Mouse (Mus musculus) midbrain, embryonic 15.5 days (tissue): Measurements from ENCODE around the gene Slc9b1. TPM values are rescaled to one million over a fixed set of nuclear protein-coding genes. Genes with fewer than 3 reads are reported as not detected.

Source experiments
- ATAC-seq: fragments of 200-750 bp; cut with Nextera tagmentation; replicated peaks from 2 replicates; pipeline ENCODE4 v1.8.0; 2017; ENCODE audit warnings: moderate TSS enrichment
- H3K27ac ChIP-seq: fragments of 300-500 bp; sonication (generic); 2 replicates; pipeline ENCODE4 v1.5.1; 2015; ENCODE audit warnings: mild to moderate bottlenecking, inconsistent platforms
- H3K27me3 ChIP-seq: fragments of 300-500 bp; sonication (generic); replicated peaks from 2 replicates; pipeline ENCODE4 v1.6.1; 2015; ENCODE audit warnings: inconsistent platforms
- H3K36me3 ChIP-seq: fragments of 300-500 bp; sonication (generic); replicated peaks from 2 replicates; pipeline ENCODE4 v1.6.1; 2015; ENCODE audit warnings: inconsistent platforms
- H3K4me1 ChIP-seq: fragments of 300-500 bp; sonication (generic); 2 replicates; pipeline ENCODE4 v1.6.1; 2015; ENCODE audit warnings: inconsistent platforms
- H3K4me2 ChIP-seq: fragments of 300-500 bp; sonication (generic); 2 replicates; pipeline ENCODE4 v1.6.1; 2015; ENCODE audit warnings: inconsistent platforms, mild to moderate bottlenecking, moderate library complexity
- H3K4me3 ChIP-seq: fragments of 300-500 bp; sonication (generic); 2 replicates; pipeline ENCODE4 v1.5.1; 2015; ENCODE audit warnings: mild to moderate bottlenecking, inconsistent platforms
- H3K9ac ChIP-seq: fragments of 300-500 bp; sonication (generic); 2 replicates; pipeline ENCODE4 v1.6.1; 2015; ENCODE audit warnings: mild to moderate bottlenecking, inconsistent platforms
- H3K9me3 ChIP-seq: fragments of 300-500 bp; sonication (generic); 2 replicates; pipeline ENCODE4 v1.6.1; 2016; ENCODE audit warnings: inconsistent platforms
- WGBS: fragments of 180-500 bp; shearing (Covaris S2); methylation state at CpG from one replicate; pipeline ENCODE4 v1.1.7; 2015; ENCODE audit warnings: mixed read lengths; 5-methylcytosine and 5-hydroxymethylcytosine counted together
- polyA plus RNA-seq: library from polyadenylated mRNA; unstranded; fragments of >200 nt; fragmentation: Nextera tagmentation; extraction: Ambion mirVana; gene quantifications from 2 replicates; pipeline ENCODE4 v1.2.1, GENCODE M21; 2015

The Slc9b1 gene
- 0.56 TPM in 1 of 2 replicates, not detected in the other for polyA plus RNA-seq

- no peak within 1 kb of the TSS for H3K4me3 ChIP-seq
- 83% methylated on average over 14 of the region's 14 CpGs for WGBS
- H3K27ac ChIP-seq, result no peak within 1 kb of the TSS
- H3K36me3 ChIP-seq, result no peaks in the 10 kb centered on the region
- H3K27me3 ChIP-seq, result no peaks in the 10 kb centered on the region
- H3K4me1 ChIP-seq, result no peaks in the 10 kb centered on the region
- no peaks in the 10 kb centered on the region for H3K9me3 ChIP-seq
- no peak within 1 kb of the TSS for H3K9ac ChIP-seq
- no peak for ATAC-seq
- no peak within 1 kb of the TSS for H3K4me2 ChIP-seq
Observed at GRCm38 (mm10) chr3:135347739-135348264, at the start of gene Slc9b1. Gene Slc9b1, plus strand, starts transcription at chr3:135348029.

GRCm38 (mm10) chr3:135298560-135298959 lies 49.3 kb upstream of the Slc9b1 start:
- Histone ChIP-seq H3K36me3 (no peaks in the 10 kb centered on the region), H3K9ac (no peak overlapping the region), H3K4me1 (no peaks in the 10 kb centered on the region), H3K27ac (no peak overlapping the region), H3K9me3 (no peaks in the 10 kb centered on the region), H3K27me3 (no peaks in the 10 kb centered on the region), H3K4me3 (no peak overlapping the region), H3K4me2 (no peak overlapping the region)
- ATAC-seq, result no peak
- 90% methylated on average over 3 of the region's 3 CpGs for WGBS

- no peak for ATAC-seq
- 0 out of 2 replicates have a peak, but pooled peaks cover 3% of the 10 kb centered on the region for H3K4me1 ChIP-seq
- no peaks in the 10 kb centered on the region for H3K36me3 ChIP-seq
- no peaks in the 10 kb centered on the region for H3K27me3 ChIP-seq
- H3K4me3 ChIP-seq, result no peak overlapping the region
- no peak overlapping the region for H3K4me2 ChIP-seq
- H3K9ac ChIP-seq, result no peak overlapping the region
- H3K9me3 ChIP-seq, result no peaks in the 10 kb centered on the region
- WGBS, result 66% methylated on average over 6 of the region's 6 CpGs
- no peak overlapping the region for H3K27ac ChIP-seq
Observed at GRCm38 (mm10) chr3:135300081-135300480, 47.7 kb upstream of the Slc9b1 start.

- Histone ChIP-seq H3K4me2 (no peak overlapping the region), H3K4me3 (no peak overlapping the region), H3K27ac (no peak overlapping the region), H3K27me3 (0 out of 2 replicates have a peak, but pooled peaks cover 6% of the 10 kb centered on the region), H3K36me3 (no peaks in the 10 kb centered on the region), H3K4me1 (peaks cover 8% of the 10 kb centered on the region), H3K9me3 (no peaks in the 10 kb centered on the region), H3K9ac (no peak overlapping the region)
- ATAC-seq, result no peak
- WGBS, result 13% methylated on average over 6 of the region's 6 CpGs
Observed at GRCm38 (mm10) chr3:135304060-135304459, 43.8 kb upstream of the Slc9b1 start.

- ATAC-seq, result no peak
- peaks cover 8% of the 10 kb centered on the region for H3K4me1 ChIP-seq
Observed at GRCm38 (mm10) chr3:135304566-135304965, 43.3 kb upstream of the Slc9b1 start.

GRCm38 (mm10) chr3:135307411-135308259 lies 40.2 kb upstream of the Slc9b1 start, which contains the start of gene Slc9b2:
Gene Slc9b2, plus strand, starts transcription at chr3:135307700.
- peak within 1 kb of the TSS; percentile 53 for H3K4me2 ChIP-seq
- H3K9me3 ChIP-seq, result no peaks in the 10 kb centered on the region
- peak within 1 kb of the TSS; percentile 28 for H3K4me3 ChIP-seq
- peaks cover 8% of the 10 kb centered on the region for H3K4me1 ChIP-seq
- peak; percentile 89 for ATAC-seq
- no peak within 1 kb of the TSS for H3K27ac ChIP-seq
- 0 out of 2 replicates have a peak, but pooled peaks cover 6% of the 10 kb centered on the region for H3K27me3 ChIP-seq
- H3K9ac ChIP-seq, result 0 out of 2 replicates have a peak within 1 kb of the TSS, but pooled peaks have one; percentile 0
- WGBS, result 14% methylated on average over 25 of the region's 28 CpGs
- H3K36me3 ChIP-seq, result no peaks in the 10 kb centered on the region

More at GRCm38 (mm10) chr3:135304566-135304965, 43.3 kb upstream of the Slc9b1 start:
- 7% methylated on average over 9 of the region's 9 CpGs for WGBS
- Histone ChIP-seq H3K9me3 (no peaks in the 10 kb centered on the region), H3K9ac (no peak overlapping the region), H3K4me3 (no peak overlapping the region), H3K27ac (no peak overlapping the region), H3K4me2 (no peak overlapping the region), H3K27me3 (0 out of 2 replicates have a peak, but pooled peaks cover 6% of the 10 kb centered on the region), H3K36me3 (no peaks in the 10 kb centered on the region)

GRCm38 (mm10) chr3:135312916-135313491 lies 34.8 kb upstream of the Slc9b1 start:
- no peak for ATAC-seq
- H3K4me3 ChIP-seq, result no peak overlapping the region
- 8% methylated on average over 2 of the region's 2 CpGs for WGBS

GRCm38 (mm10) chr3:135313727-135314126 lies 34.1 kb upstream of the Slc9b1 start:
- H3K4me3 ChIP-seq, result no peak overlapping the region
- peak; percentile 60 for ATAC-seq
- H3K9me3 ChIP-seq, result no peaks in the 10 kb centered on the region
- H3K27me3 ChIP-seq, result no peaks in the 10 kb centered on the region
- no peaks in the 10 kb centered on the region for H3K4me1 ChIP-seq
- 26% methylated on average over 2 of the region's 2 CpGs for WGBS
- no peaks in the 10 kb centered on the region for H3K36me3 ChIP-seq
- no peak overlapping the region for H3K27ac ChIP-seq
- no peak overlapping the region for H3K4me2 ChIP-seq
- no peak overlapping the region for H3K9ac ChIP-seq

More at GRCm38 (mm10) chr3:135312916-135313491, 34.8 kb upstream of the Slc9b1 start:
- 0 out of 2 replicates have a peak, but pooled peaks cover 3% of the 10 kb centered on the region for H3K27me3 ChIP-seq
- H3K9me3 ChIP-seq, result no peaks in the 10 kb centered on the region
- H3K9ac ChIP-seq, result no peak overlapping the region
- no peaks in the 10 kb centered on the region for H3K36me3 ChIP-seq
- no peak overlapping the region for H3K4me2 ChIP-seq
- no peak overlapping the region for H3K27ac ChIP-seq
- no peaks in the 10 kb centered on the region for H3K4me1 ChIP-seq

- Histone ChIP-seq H3K27ac (no peak overlapping the region), H3K4me1 (no peaks in the 10 kb centered on the region), H3K27me3 (no peaks in the 10 kb centered on the region), H3K9ac (no peak overlapping the region), H3K9me3 (no peaks in the 10 kb centered on the region), H3K36me3 (no peaks in the 10 kb centered on the region), H3K4me2 (no peak overlapping the region), H3K4me3 (no peak overlapping the region)
- 42% methylated on average over 2 of the region's 2 CpGs for WGBS
- ATAC-seq, result 0 out of 2 replicates have a peak, but pooled peaks have one; percentile 48
Observed at GRCm38 (mm10) chr3:135314811-135315210, 33.0 kb upstream of the Slc9b1 start.

GRCm38 (mm10) chr3:135315720-135316425 lies 32.0 kb upstream of the Slc9b1 start:
- WGBS, result 92% methylated on average over 9 of the region's 9 CpGs
- ATAC-seq, result no peak
- no peaks in the 10 kb centered on the region for H3K9me3 ChIP-seq
- no peaks in the 10 kb centered on the region for H3K27me3 ChIP-seq
- no peak overlapping the region for H3K4me3 ChIP-seq
- no peak overlapping the region for H3K9ac ChIP-seq
- H3K4me2 ChIP-seq, result no peak overlapping the region
- H3K36me3 ChIP-seq, result no peaks in the 10 kb centered on the region
- H3K4me1 ChIP-seq, result no peaks in the 10 kb centered on the region
- no peak overlapping the region for H3K27ac ChIP-seq

- H3K4me2 ChIP-seq, result no peak overlapping the region
- no peaks in the 10 kb centered on the region for H3K4me1 ChIP-seq
- no peak overlapping the region for H3K9ac ChIP-seq
- H3K4me3 ChIP-seq, result no peak overlapping the region
- H3K36me3 ChIP-seq, result no peaks in the 10 kb centered on the region
- WGBS, result 91% methylated on average over 11 of the region's 11 CpGs
- H3K9me3 ChIP-seq, result no peaks in the 10 kb centered on the region
- H3K27me3 ChIP-seq, result no peaks in the 10 kb centered on the region
- no peak for ATAC-seq
- H3K27ac ChIP-seq, result no peak overlapping the region
Observed at GRCm38 (mm10) chr3:135318331-135318730, 29.5 kb upstream of the Slc9b1 start.

GRCm38 (mm10) chr3:135324354-135324753 lies 23.5 kb upstream of the Slc9b1 start:
- 0 out of 2 replicates have a peak, but pooled peaks have one; percentile 58 for ATAC-seq
- no peak overlapping the region for H3K27ac ChIP-seq
- no peaks in the 10 kb centered on the region for H3K27me3 ChIP-seq
- no peak overlapping the region for H3K9ac ChIP-seq
- WGBS, result 20% methylated on average over 6 of the region's 6 CpGs
- no peaks in the 10 kb centered on the region for H3K4me1 ChIP-seq
- H3K4me2 ChIP-seq, result no peak overlapping the region
- H3K36me3 ChIP-seq, result no peaks in the 10 kb centered on the region
- no peaks in the 10 kb centered on the region for H3K9me3 ChIP-seq
- no peak overlapping the region for H3K4me3 ChIP-seq
